Mouse (Mus musculus) limb, embryonic 11.5 days (tissue): Measurements from ENCODE around the gene Oxct1. TPM values are rescaled to one million over a fixed set of nuclear protein-coding genes. Genes with fewer than 3 reads are reported as not detected.

ENCODE experiments used
- ATAC-seq: fragments of 200-750 bp; cut with Nextera tagmentation; 2 replicates; pipeline ENCODE4 v1.8.0; 2017; ENCODE audit warnings: low read depth; ENCODE audit not compliant: insufficient number of reproducible peaks, low FRiP score, low TSS enrichment
- DNase-seq: peaks from one replicate; pipeline ENCODE4 v3.0.0-alpha.2; 2015; ENCODE audit warnings: low spot score
- H3K27ac ChIP-seq: fragments of 300-500 bp; sonication (generic); replicated peaks from 2 replicates; pipeline ENCODE4 v1.5.1; 2014; ENCODE audit warnings: low read depth, mild to moderate bottlenecking, low read length
- H3K27me3 ChIP-seq: fragments of 300-500 bp; sonication (generic); 2 replicates; pipeline ENCODE4 v1.6.1; 2014; ENCODE audit warnings: mild to moderate bottlenecking, low read length, mixed read lengths; ENCODE audit not compliant: control insufficient read depth, insufficient read depth
- H3K36me3 ChIP-seq: fragments of 300-500 bp; sonication (generic); 2 replicates; pipeline ENCODE4 v1.6.1; 2014; ENCODE audit warnings: mild to moderate bottlenecking, low read length, moderate library complexity, mixed read lengths; ENCODE audit not compliant: control insufficient read depth, insufficient read depth
- H3K4me1 ChIP-seq: fragments of 300-500 bp; sonication (generic); 2 replicates; pipeline ENCODE4 v1.6.1; 2014; ENCODE audit warnings: low read length, mixed read lengths; ENCODE audit not compliant: control insufficient read depth, insufficient read depth
- H3K4me2 ChIP-seq: fragments of 300-500 bp; sonication (generic); 2 replicates; pipeline ENCODE4 v1.6.1; 2014; ENCODE audit warnings: low read depth, mild to moderate bottlenecking, moderate library complexity; ENCODE audit not compliant: severe bottlenecking
- H3K4me3 ChIP-seq: fragments of 300-500 bp; sonication (generic); 2 replicates; pipeline ENCODE4 v1.5.1; 2014; ENCODE audit warnings: low read depth, low read length
- H3K9ac ChIP-seq: fragments of 300-500 bp; sonication (generic); 2 replicates; pipeline ENCODE4 v1.6.1; 2014; ENCODE audit warnings: mild to moderate bottlenecking, low read length
- H3K9me3 ChIP-seq: fragments of 300-500 bp; sonication (generic); 2 replicates; pipeline ENCODE4 v1.6.1; 2016; ENCODE audit warnings: low read length; ENCODE audit not compliant: control insufficient read depth
- WGBS: fragments of 180-500 bp; shearing (Covaris S2); extraction: QIAGEN DNeasy Blood & Tissue Kit; methylation state at CpG from one replicate; pipeline ENCODE4 v1.1.7; 2014; 5-methylcytosine and 5-hydroxymethylcytosine counted together
- polyA plus RNA-seq: library from polyadenylated mRNA; unstranded; fragments of >200 nt; fragmentation: Nextera tagmentation; extraction: Ambion mirVana; gene quantifications from 2 replicates; pipeline ENCODE4 v1.2.1, GENCODE M21; 2014

Gene Oxct1
- polyA plus RNA-seq, 1 experiment from 2014 or later, result 156 TPM

DNA sequence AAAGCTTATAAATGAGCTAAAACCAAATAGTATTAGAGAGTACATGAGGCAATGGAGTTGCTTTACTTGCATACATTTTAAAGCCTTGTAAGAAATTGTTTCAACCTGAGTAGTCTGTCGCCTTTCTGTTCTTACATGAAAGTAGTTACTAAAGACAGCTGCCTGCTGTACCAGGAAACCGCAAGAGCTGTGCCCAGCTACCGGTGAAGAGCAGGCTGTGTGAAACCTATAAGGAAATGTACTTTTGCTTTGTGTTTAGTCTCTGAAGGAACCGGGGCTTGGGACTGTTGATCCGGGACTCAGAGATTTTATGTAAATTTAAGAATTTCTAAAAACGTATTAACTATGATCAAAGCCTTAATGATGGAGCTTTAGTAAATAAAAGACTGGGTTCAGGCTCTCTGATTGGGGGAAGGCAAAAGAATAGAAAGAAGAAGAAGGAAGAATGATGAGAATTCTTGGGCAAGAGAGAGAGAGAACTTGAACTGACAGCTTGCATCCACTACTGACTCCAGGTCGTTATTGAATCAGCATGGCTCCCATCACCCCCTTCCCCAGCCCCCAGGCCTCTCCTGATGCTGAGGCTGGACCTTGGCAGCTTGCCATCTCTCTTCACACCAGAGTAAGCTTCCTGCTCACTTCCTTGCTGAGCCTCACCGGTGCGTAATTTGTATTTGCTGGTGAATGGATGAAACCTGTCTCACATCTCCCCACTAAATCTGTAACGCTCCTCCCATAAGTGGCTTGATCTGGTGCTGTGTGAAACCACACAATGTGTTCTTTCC is 59.6 kb downstream of the Oxct1 start:
- Histone ChIP-seq H3K36me3 (no peaks in the 10 kb centered on the region), H3K27me3 (no peaks in the 10 kb centered on the region)

DNA sequence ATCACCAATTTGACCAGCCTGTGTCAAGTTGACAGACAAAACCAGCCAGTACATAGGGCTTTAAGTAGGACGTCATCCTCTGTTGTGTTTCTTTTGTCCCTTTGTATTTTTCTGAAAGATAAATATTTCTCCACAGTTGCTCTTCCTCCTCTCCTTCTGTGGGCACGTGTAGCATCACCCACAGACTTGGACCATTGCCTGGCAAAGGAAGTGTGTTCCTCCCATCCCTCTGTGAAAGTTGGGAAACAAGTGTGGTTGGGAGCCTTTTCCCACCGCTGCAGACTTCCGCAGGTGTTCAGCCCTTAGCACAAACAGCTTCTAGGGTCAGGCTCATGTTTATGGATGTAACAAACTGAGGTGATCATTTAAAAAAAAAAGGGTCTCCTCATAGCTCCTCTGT is 61.3 kb downstream of the Oxct1 start:
- Histone ChIP-seq H3K9me3 (no peaks in the 10 kb centered on the region), H3K27me3 (no peaks in the 10 kb centered on the region), H3K4me3 (no peak overlapping the region), H3K4me1 (no peaks in the 10 kb centered on the region), H3K27ac (no peak overlapping the region), H3K36me3 (peaks cover 3% of the 10 kb centered on the region; the same call in 1 of the 2 replicates), H3K4me2 (no peak overlapping the region), H3K9ac (no peak overlapping the region)
- WGBS, result 84% methylated on average over 4 of the region's 4 CpGs
- DNase-seq, result no peak
- no peak for ATAC-seq

More for the DNA sequence above, 59.6 kb downstream of the Oxct1 start:
- Histone ChIP-seq H3K9ac (no peak overlapping the region), H3K4me1 (no peaks in the 10 kb centered on the region), H3K27ac (no peak overlapping the region), H3K4me3 (no peak overlapping the region), H3K4me2 (no peak overlapping the region), H3K9me3 (no peaks in the 10 kb centered on the region)
- 85% methylated on average over 10 of the region's 10 CpGs for WGBS
- ATAC-seq, result no peak
- DNase-seq, result no peak

GRCm38 (mm10) chr15:4087914-4088313 is 61.7 kb downstream of the Oxct1 start:
- Histone ChIP-seq H3K27me3 (no peaks in the 10 kb centered on the region), H3K4me3 (no peak overlapping the region), H3K9ac (no peak overlapping the region), H3K4me2 (no peak overlapping the region), H3K9me3 (no peaks in the 10 kb centered on the region), H3K4me1 (no peaks in the 10 kb centered on the region), H3K36me3 (peaks cover 3% of the 10 kb centered on the region; the same call in 1 of the 2 replicates), H3K27ac (no peak overlapping the region)
- no peak for DNase-seq
- 68% methylated on average over 7 of the region's 7 CpGs for WGBS
- ATAC-seq, result no peak

DNA sequence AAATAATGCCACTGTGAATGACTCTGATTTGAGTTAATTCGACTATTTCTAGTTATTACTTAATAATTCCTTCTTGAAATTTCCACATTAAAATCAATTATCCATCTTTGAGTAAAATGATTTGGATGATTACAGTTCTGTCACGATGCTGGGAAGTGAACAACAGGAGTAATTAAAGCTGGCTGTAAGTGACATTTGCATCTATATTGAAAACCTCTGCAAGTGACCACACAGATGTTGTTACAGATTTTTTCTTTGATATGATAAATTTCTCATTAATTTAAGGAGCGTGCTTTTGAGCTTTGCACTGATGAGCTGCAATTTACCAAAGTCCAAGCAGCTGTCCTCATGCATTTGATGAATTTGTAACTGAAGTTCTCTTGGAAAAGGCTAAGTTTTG is 64.4 kb downstream of the Oxct1 start:
- Histone ChIP-seq H3K4me1 (no peaks in the 10 kb centered on the region), H3K9me3 (no peaks in the 10 kb centered on the region), H3K36me3 (peaks cover 3% of the 10 kb centered on the region; the same call in 1 of the 2 replicates), H3K9ac (no peak overlapping the region), H3K4me2 (no peak overlapping the region), H3K4me3 (no peak overlapping the region), H3K27me3 (no peaks in the 10 kb centered on the region), H3K27ac (no peak overlapping the region)
- ATAC-seq (no peak), DNase-seq (no peak)
- whole genome bisulfite sequencing, result 88% methylated on average over 3 of the region's 3 CpGs

- no peaks in the 10 kb centered on the region for H3K27me3 ChIP-seq
- no peaks in the 10 kb centered on the region for H3K9me3 ChIP-seq
- H3K27ac ChIP-seq, result no peak overlapping the region
- H3K4me1 ChIP-seq, result no peaks in the 10 kb centered on the region
- DNase-seq, result no peak
- ATAC-seq, result no peak
- no peak overlapping the region for H3K4me3 ChIP-seq
- no peak overlapping the region for H3K9ac ChIP-seq
- peaks cover 3% of the 10 kb centered on the region; the same call in 1 of the 2 replicates for H3K36me3 ChIP-seq
- WGBS, result 95% methylated on average over 2 of the region's 2 CpGs
- no peak overlapping the region for H3K4me2 ChIP-seq
These were observed 66.4 kb downstream of the Oxct1 start for GRCm38 (mm10) chr15:4092586-4092985.

DNA sequence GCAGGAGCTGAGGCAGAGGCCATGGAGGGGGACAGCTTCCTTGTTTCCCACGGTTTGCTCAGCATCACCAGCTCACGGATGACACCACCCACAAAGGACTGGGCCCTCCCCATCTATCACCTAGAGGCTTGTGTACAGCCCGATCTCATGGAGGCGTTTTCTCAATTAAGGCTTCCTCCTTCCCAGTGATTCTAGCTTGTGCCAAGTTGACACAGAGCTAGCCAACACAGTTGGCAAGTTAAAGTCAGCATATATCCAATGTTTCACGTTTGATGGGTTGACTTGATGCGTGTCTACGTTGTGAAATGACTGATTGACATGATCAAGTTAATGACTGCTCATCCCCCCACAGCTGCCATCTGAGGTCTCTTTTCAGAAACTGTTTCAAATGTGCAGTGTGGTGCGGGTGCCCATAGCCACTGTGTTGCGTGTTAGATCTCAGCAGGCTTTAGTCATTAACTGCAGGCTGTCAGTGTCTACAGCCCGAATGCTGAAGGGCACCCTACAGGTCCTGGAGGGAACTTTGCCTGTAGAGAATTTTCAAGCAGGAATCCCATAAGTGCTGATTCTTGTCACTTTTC is 74.2 kb downstream of the Oxct1 start:
- DNase-seq, result no peak
- Histone ChIP-seq H3K27ac (no peak overlapping the region), H3K4me3 (no peak overlapping the region), H3K9me3 (no peaks in the 10 kb centered on the region), H3K4me1 (no peaks in the 10 kb centered on the region), H3K4me2 (no peak overlapping the region), H3K27me3 (no peaks in the 10 kb centered on the region), H3K36me3 (0 out of 2 replicates have a peak, but pooled peaks cover 4% of the 10 kb centered on the region), H3K9ac (no peak overlapping the region)
- ATAC-seq, result no peak
- WGBS, result 93% methylated on average over 10 of the region's 10 CpGs

- no peak overlapping the region for H3K9ac ChIP-seq
- no peaks in the 10 kb centered on the region for H3K4me1 ChIP-seq
- 80% methylated on average over 10 of the region's 10 CpGs for WGBS
- no peaks in the 10 kb centered on the region for H3K9me3 ChIP-seq
- H3K4me2 ChIP-seq, result no peak overlapping the region
- no peak overlapping the region for H3K4me3 ChIP-seq
- ATAC-seq, result no peak
- H3K36me3 ChIP-seq, result 0 out of 2 replicates have a peak, but pooled peaks cover 4% of the 10 kb centered on the region
- no peak overlapping the region for H3K27ac ChIP-seq
- H3K27me3 ChIP-seq, result no peaks in the 10 kb centered on the region
- DNase-seq, result no peak
These were observed 74.8 kb downstream of the Oxct1 start for GRCm38 (mm10) chr15:4101025-4101424.

DNA sequence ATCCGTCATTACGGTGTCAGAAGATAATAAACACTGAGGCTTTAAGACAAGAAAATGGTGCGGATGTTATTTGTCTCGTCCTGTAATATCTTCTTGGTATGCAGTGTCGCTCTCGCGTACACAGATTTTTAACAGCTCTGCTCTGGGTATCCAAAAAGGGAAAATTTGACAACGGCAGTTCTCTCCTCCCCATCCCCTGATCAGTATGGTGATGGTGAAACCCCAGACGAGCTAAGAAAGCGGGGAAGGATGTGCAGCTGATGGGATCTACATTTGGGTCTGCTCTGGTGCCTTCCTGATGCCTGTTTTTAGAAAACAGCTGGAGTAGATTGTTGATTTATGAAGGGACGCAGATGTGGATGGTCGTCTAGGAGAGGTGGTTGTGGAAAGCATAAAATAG is 78.1 kb downstream of the Oxct1 start:
- no peak overlapping the region for H3K9ac ChIP-seq
- no peaks in the 10 kb centered on the region for H3K9me3 ChIP-seq
- no peak for ATAC-seq
- 81% methylated on average over 12 of the region's 12 CpGs for WGBS
- H3K27me3 ChIP-seq, result no peaks in the 10 kb centered on the region
- H3K36me3 ChIP-seq, result 0 out of 2 replicates have a peak, but pooled peaks cover 2% of the 10 kb centered on the region
- H3K4me1 ChIP-seq, result no peaks in the 10 kb centered on the region
- H3K4me2 ChIP-seq, result no peak overlapping the region
- no peak for DNase-seq
- no peak overlapping the region for H3K4me3 ChIP-seq
- H3K27ac ChIP-seq, result no peak overlapping the region
